ENCODE assay signal across 9 mouse cellular contexts in the genomic region with DNA sequence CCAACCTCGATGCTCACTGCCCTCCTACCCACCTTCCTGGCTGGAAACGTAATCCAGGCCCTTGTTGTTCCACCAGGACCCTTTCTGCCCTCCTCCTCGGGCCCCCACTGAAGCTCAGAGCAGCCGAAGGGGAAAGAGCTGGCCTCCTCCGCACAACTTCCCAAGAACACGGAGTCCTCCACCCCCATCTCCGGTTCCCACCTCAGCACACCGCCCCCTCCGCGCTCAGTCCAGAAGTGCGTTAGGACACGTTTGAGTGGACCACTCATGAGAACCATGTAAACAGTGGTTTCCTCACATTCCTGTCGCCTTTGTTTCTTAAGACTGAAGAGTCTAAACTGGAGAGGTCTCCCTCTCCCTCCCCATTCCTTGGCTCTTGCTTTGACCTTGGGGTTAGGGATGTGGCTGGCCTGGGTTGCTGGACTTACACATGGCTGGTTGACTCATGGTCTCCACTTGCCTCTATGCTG. TPM values are rescaled to one million over a fixed set of nuclear protein-coding genes. Genes with fewer than 3 reads are reported as not detected.
DNase-seq lines count a peak whose midpoint lies in the region; ATAC-seq and TF ChIP-seq lines count a peak whose summit lies in the region.
"Had no signal": no experiment of that assay in that cellular context is flagged by ENCODE, and none has a peak within 500 bp of the region (broad histone marks: within the 10 kb centered on the region; RNA-seq: fewer than 3 reads in every experiment).

No protein-coding gene starts in this region.

- 88% methylated on average over 13 of the region's 13 CpGs for WGBS in hindbrain, postnatal 0 days
- WGBS in hindbrain, embryonic 11.5 days, result 86% methylated on average over 13 of the region's 13 CpGs
- 71% methylated on average over 13 of the region's 13 CpGs for WGBS in intestine, embryonic 15.5 days

- no peaks in the 10 kb centered on the region for H3K9me3 ChIP-seq in hindbrain, postnatal 0 days (ENCODE audit: low read length)
- no peaks in the 10 kb centered on the region for H3K9me3 ChIP-seq in hindbrain, embryonic 11.5 days (ENCODE audit: control insufficient read depth, low read length)
- H3K9me3 ChIP-seq in intestine, embryonic 15.5 days, result no peaks in the 10 kb centered on the region

- TF ChIP-seq CTCF in hindbrain, postnatal 0 days (IDR thresholded peaks at IDR 0.05; ENCODE audit: low read depth), result no peak

- no peaks in the 10 kb centered on the region for H3K4me1 ChIP-seq in hindbrain, postnatal 0 days (ENCODE audit: insufficient read depth, low read length)
- H3K4me1 ChIP-seq in hindbrain, embryonic 11.5 days (replicated peaks; ENCODE audit: control insufficient read depth, insufficient read depth, low read length), result no peaks in the 10 kb centered on the region
- H3K4me1 ChIP-seq in brown adipose tissue, adult 24 weeks (ENCODE audit: control insufficient read depth, insufficient read depth, insufficient read length, low read length), result peaks cover 8% of the 10 kb centered on the region
- no peaks in the 10 kb centered on the region for H3K4me1 ChIP-seq in intestine, embryonic 15.5 days (replicated peaks)

- no peak overlapping the region for H3K4me3 ChIP-seq in hindbrain, postnatal 0 days (ENCODE audit: low read length)
- no peak overlapping the region for H3K4me3 ChIP-seq in hindbrain, embryonic 11.5 days (ENCODE audit: low read depth, low read length)
- peak overlapping the region; percentile 44 for H3K4me3 ChIP-seq in brown adipose tissue, adult 24 weeks (ENCODE audit: insufficient read depth, low read depth, low read length)
- no peak overlapping the region for H3K4me3 ChIP-seq in intestine, embryonic 15.5 days (replicated peaks)

- H3K36me3 ChIP-seq in hindbrain, postnatal 0 days (ENCODE audit: insufficient read depth, low read length), result no peaks in the 10 kb centered on the region
- no peaks in the 10 kb centered on the region for H3K36me3 ChIP-seq in hindbrain, embryonic 11.5 days (ENCODE audit: control insufficient read depth, insufficient read depth, low read length)
- H3K36me3 ChIP-seq in intestine, embryonic 15.5 days, result no peaks in the 10 kb centered on the region

- no peak for DNase-seq in hindbrain, postnatal 0 days (ENCODE audit: low spot score)
- DNase-seq in hindbrain, embryonic 11.5 days (ENCODE audit: low spot score), result no peak
- peak; percentile 72 for DNase-seq in lung, postnatal 14 days
- DNase-seq in right cerebral cortex, postnatal 25 days, result no peak
- no peak for DNase-seq in natural killer cell, adult 2 months (ENCODE audit: low spot score in 2 of 2)

- no peak for ATAC-seq in hindbrain, postnatal 0 days
- no peak for ATAC-seq in hindbrain, embryonic 11.5 days (ENCODE audit: low FRiP score)
- ATAC-seq in intestine, embryonic 15.5 days, result peak; percentile 44; the same call in 1 of the 2 replicates
- ATAC-seq in megakaryocyte-erythroid progenitor cell, adult 5-6 weeks (replicated peaks; ENCODE audit: low FRiP score, low TSS enrichment, poor library complexity, severe bottlenecking), result no peak

- no peaks in the 10 kb centered on the region for H3K27me3 ChIP-seq in hindbrain, postnatal 0 days (ENCODE audit: insufficient read depth, low read length)
- no peaks in the 10 kb centered on the region for H3K27me3 ChIP-seq in hindbrain, embryonic 11.5 days (ENCODE audit: control insufficient read depth, insufficient read depth, low read length)
- H3K27me3 ChIP-seq in intestine, embryonic 15.5 days (replicated peaks), result no peaks in the 10 kb centered on the region

- no peak overlapping the region for H3K9ac ChIP-seq in hindbrain, postnatal 0 days (replicated peaks; ENCODE audit: low read length)
- no peak overlapping the region for H3K9ac ChIP-seq in hindbrain, embryonic 11.5 days (ENCODE audit: low read depth, low read length)
- no peak overlapping the region for H3K9ac ChIP-seq in intestine, embryonic 15.5 days

- no peak overlapping the region for H3K4me2 ChIP-seq in hindbrain, postnatal 0 days (ENCODE audit: low read depth, low read length)
- H3K4me2 ChIP-seq in hindbrain, embryonic 11.5 days (replicated peaks; ENCODE audit: low read depth, low read length), result no peak overlapping the region
- no peak overlapping the region for H3K4me2 ChIP-seq in intestine, embryonic 15.5 days (replicated peaks)

- H3K27ac ChIP-seq in hindbrain, postnatal 0 days, result peak overlapping the region; percentile 11; the same call in 1 of the 2 replicates
- no peak overlapping the region for H3K27ac ChIP-seq in hindbrain, embryonic 11.5 days (ENCODE audit: low read depth, low read length)
- peak overlapping the region; percentile 100 for H3K27ac ChIP-seq in brown adipose tissue, adult 24 weeks (replicated peaks; ENCODE audit: low read depth, low read length)
- 0 out of 2 replicates have a peak overlapping the region, but pooled peaks have one; percentile 54 for H3K27ac ChIP-seq in intestine, embryonic 15.5 days

RNA-seq across cellular contexts. Expression of gene Sftpb, which starts 27.4 kb away (rescaled TPM):
- total RNA-seq in hindbrain, postnatal 0 days (2014; rRNA removed), result 1.4 TPM in 1 of 2 replicates, not detected in the other
- 0.18 and 0.29 TPM in 2 replicates for polyA plus RNA-seq in hindbrain, postnatal 0 days (2015; fragmentation: Nextera tagmentation; extraction: Ambion mirVana)
- not detected in 2 replicates for polyA plus RNA-seq in hindbrain, embryonic 11.5 days (2014; fragmentation: Nextera tagmentation; extraction: Ambion mirVana)
- polyA plus RNA-seq in brown adipose tissue, adult 24 weeks (2012; ENCODE audit: insufficient read depth, insufficient read length, missing spikeins), result not detected in 2 replicates
- not detected in 2 replicates for polyA plus RNA-seq in intestine, embryonic 15.5 days (2015; fragmentation: Nextera tagmentation; extraction: Ambion mirVana)
- not detected in 2 replicates for total RNA-seq in megakaryocyte-erythroid progenitor cell, adult 5-6 weeks (2014; fragmentation: Nextera tagmentation)
- not detected in 2 replicates for total RNA-seq in megakaryocyte-erythroid progenitor cell, adult 5-6 weeks (2017)
- total RNA-seq: left cerebral cortex, adult 8-10 months had no signal

RNA-seq across cellular contexts. Expression of gene Atoh8, which starts 41.6 kb away (rescaled TPM):
- total RNA-seq in hindbrain, postnatal 0 days (2014; rRNA removed), result 6.5 and 8.1 TPM in 2 replicates
- 3.8 and 5.2 TPM in 2 replicates for polyA plus RNA-seq in hindbrain, postnatal 0 days (2015; fragmentation: Nextera tagmentation; extraction: Ambion mirVana)
- polyA plus RNA-seq in hindbrain, embryonic 11.5 days (2014; fragmentation: Nextera tagmentation; extraction: Ambion mirVana), result 9.2 and 9.6 TPM in 2 replicates
- polyA plus RNA-seq in brown adipose tissue, adult 24 weeks (2012; ENCODE audit: insufficient read depth, insufficient read length, missing spikeins), result 1.9 and 4.3 TPM in 2 replicates
- polyA plus RNA-seq in intestine, embryonic 15.5 days (2015; fragmentation: Nextera tagmentation; extraction: Ambion mirVana), result 9.4 and 9.6 TPM in 2 replicates
- total RNA-seq in megakaryocyte-erythroid progenitor cell, adult 5-6 weeks (2014; fragmentation: Nextera tagmentation), result not detected in 2 replicates
- 0.91 TPM in 1 of 2 replicates, not detected in the other for total RNA-seq in megakaryocyte-erythroid progenitor cell, adult 5-6 weeks (2017)
